8 mouse cellular contexts compared by ENCODE assay signal in the genomic region with DNA sequence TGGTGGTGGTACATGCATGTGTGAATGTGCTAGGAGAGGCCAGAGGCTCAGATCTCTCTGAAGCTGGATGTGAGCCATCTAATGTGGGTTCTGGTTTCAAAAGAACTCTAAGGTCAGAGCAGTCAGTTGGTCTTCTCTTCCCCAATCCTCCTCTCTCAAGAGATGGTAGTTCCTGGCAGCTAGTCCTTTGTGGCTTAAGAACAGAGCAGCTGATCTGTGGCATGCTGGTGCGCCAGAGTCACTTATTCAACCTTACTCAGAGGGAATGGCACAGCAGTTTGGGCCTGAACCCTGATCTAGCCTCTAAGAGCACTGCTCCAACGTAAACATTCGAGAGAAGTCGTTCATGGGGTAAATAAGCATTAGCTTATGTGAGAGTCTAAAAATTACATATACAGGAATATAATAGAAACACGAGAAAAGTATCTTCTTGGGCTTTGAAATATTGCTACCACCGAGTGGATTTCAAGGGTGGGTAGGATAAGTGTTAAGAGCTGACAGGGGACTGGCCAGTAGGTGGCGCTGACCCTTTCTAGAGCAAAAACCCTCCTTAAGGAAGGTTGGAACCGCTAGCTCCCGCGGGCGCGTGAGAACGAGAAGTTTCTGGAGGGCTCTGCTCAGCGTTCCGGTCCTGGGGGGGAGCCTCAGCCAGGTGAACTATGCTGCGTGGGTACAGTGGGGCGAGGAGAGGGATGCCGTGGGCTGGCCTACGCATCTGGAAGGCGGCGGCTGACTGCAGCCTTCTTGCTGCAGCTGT. TPM values are rescaled to one million over a fixed set of nuclear protein-coding genes. Genes with fewer than 3 reads are reported as not detected.
A peak's percentile ranks its signal among the peaks of the same experiment; 100 is the strongest.
DNase-seq lines count a peak whose midpoint lies in the region; ATAC-seq and TF ChIP-seq lines count a peak whose summit lies in the region.

Mtf1 (plus strand) TSS at position 553 of the 757 bp plus-strand sequence.

- H3K4me1 ChIP-seq in embryonic fibroblast, embryonic 13.5 days (ENCODE audit: control insufficient read depth, insufficient read depth, low read length): peaks cover 5% of the 10 kb centered on the region; the same call in 1 of the 2 replicates
- peaks cover 8% of the 10 kb centered on the region; the same call in 1 of the 2 replicates for H3K4me1 ChIP-seq in heart, embryonic 10.5 days
- peaks cover 9% of the 10 kb centered on the region; the same call in 1 of the 2 replicates for H3K4me1 ChIP-seq in kidney, embryonic 14.5 days (ENCODE audit: control insufficient read depth, insufficient read depth, low read length)
- peaks cover 6% of the 10 kb centered on the region for H3K4me1 ChIP-seq in limb, embryonic 14.5 days (ENCODE audit: control insufficient read depth, insufficient read depth, low read length)
- peaks cover 10% of the 10 kb centered on the region for H3K4me1 ChIP-seq in midbrain, embryonic 16.5 days (ENCODE audit: control insufficient read depth, insufficient read depth, low read length)
- H3K4me1 ChIP-seq in spleen, adult 2 months (ENCODE audit: control insufficient read depth, insufficient read depth, insufficient read length): peaks cover 3% of the 10 kb centered on the region; the same call in 1 of the 2 replicates

- peaks cover 36% of the 10 kb centered on the region for H3K36me3 ChIP-seq in C2C12 (ENCODE audit: control insufficient read depth, insufficient read depth)
- H3K36me3 ChIP-seq in heart, embryonic 10.5 days: peaks cover 42% of the 10 kb centered on the region
- peaks cover 36% of the 10 kb centered on the region for H3K36me3 ChIP-seq in kidney, embryonic 14.5 days (ENCODE audit: control insufficient read depth, insufficient read depth, low read length)
- H3K36me3 ChIP-seq in limb, embryonic 14.5 days (ENCODE audit: control insufficient read depth, insufficient read depth, low read length): peaks cover 52% of the 10 kb centered on the region
- peaks cover 16% of the 10 kb centered on the region; the same call in 1 of the 2 replicates for H3K36me3 ChIP-seq in midbrain, embryonic 16.5 days (ENCODE audit: control insufficient read depth, insufficient read depth, low read length)
- peaks cover 15% of the 10 kb centered on the region for H3K36me3 ChIP-seq in spleen, adult 2 months (ENCODE audit: control insufficient read depth, insufficient read depth, low read length)

- peaks cover 28% of the 10 kb centered on the region for H3K79me3 ChIP-seq in C2C12 (ENCODE audit: low read depth)

- H3K4me3 ChIP-seq in C2C12 (ENCODE audit: insufficient read depth, poor library complexity, severe bottlenecking): peak within 1 kb of the TSS; percentile 95
- H3K4me3 ChIP-seq in embryonic fibroblast, embryonic 13.5 days (ENCODE audit: insufficient read depth, low read length): peak within 1 kb of the TSS; percentile 93
- peak within 1 kb of the TSS; percentile 92 for H3K4me3 ChIP-seq in heart, embryonic 10.5 days
- H3K4me3 ChIP-seq in kidney, embryonic 14.5 days (ENCODE audit: low read length): peak within 1 kb of the TSS; percentile 66
- peak within 1 kb of the TSS; percentile 81 for H3K4me3 ChIP-seq in limb, embryonic 14.5 days (replicated peaks; ENCODE audit: low read length)
- H3K4me3 ChIP-seq in midbrain, embryonic 16.5 days (ENCODE audit: low read depth, low read length): peak within 1 kb of the TSS; percentile 87
- H3K4me3 ChIP-seq in spleen, adult 2 months (ENCODE audit: extremely low read depth, insufficient read depth, insufficient read length): peak within 1 kb of the TSS; percentile 92

- peaks cover 43% of the 10 kb centered on the region for H3K79me2 ChIP-seq in C2C12 (ENCODE audit: control insufficient read depth, insufficient read depth)

- peak within 1 kb of the TSS; percentile 78 for H3K4me2 ChIP-seq in kidney, embryonic 14.5 days (replicated peaks; ENCODE audit: low read depth, low read length)
- peak within 1 kb of the TSS; percentile 84 for H3K4me2 ChIP-seq in limb, embryonic 14.5 days (replicated peaks; ENCODE audit: low read depth, low read length, severe bottlenecking)
- peak within 1 kb of the TSS; percentile 85 for H3K4me2 ChIP-seq in midbrain, embryonic 16.5 days (ENCODE audit: low read length)

- peak; percentile 80 for ATAC-seq in kidney, embryonic 14.5 days (ENCODE audit: low FRiP score, low TSS enrichment)
- peak; percentile 85 for ATAC-seq in limb, embryonic 14.5 days (ENCODE audit: low FRiP score, low read depth)
- ATAC-seq in midbrain, embryonic 16.5 days: peak; percentile 87

- peak within 1 kb of the TSS; percentile 87 for H3K9ac ChIP-seq in kidney, embryonic 14.5 days (ENCODE audit: low read depth, low read length)
- H3K9ac ChIP-seq in limb, embryonic 14.5 days (ENCODE audit: low read depth, low read length, severe bottlenecking): peak within 1 kb of the TSS; percentile 89
- peak within 1 kb of the TSS; percentile 90 for H3K9ac ChIP-seq in midbrain, embryonic 16.5 days (ENCODE audit: low read depth, low read length)

- no peak for TF ChIP-seq POLR2A in embryonic fibroblast, embryonic 13.5 days (IDR thresholded peaks at IDR 0.05; ENCODE audit: low read depth, low read length)
- no peak for TF ChIP-seq POLR2A in limb, embryonic 14.5 days (IDR thresholded peaks at IDR 0.05; ENCODE audit: borderline replicate concordance, extremely low read depth, insufficient read depth, insufficient read length)
- TF ChIP-seq POLR2A in spleen, adult 2 months (IDR thresholded peaks at IDR 0.05; ENCODE audit: low read depth, low read length): no peak

- no peaks in the 10 kb centered on the region for H3K9me3 ChIP-seq in heart, embryonic 10.5 days
- no peaks in the 10 kb centered on the region for H3K9me3 ChIP-seq in kidney, embryonic 14.5 days (ENCODE audit: control insufficient read depth, low read length)
- H3K9me3 ChIP-seq in limb, embryonic 14.5 days (ENCODE audit: control insufficient read depth, low read length): no peaks in the 10 kb centered on the region
- H3K9me3 ChIP-seq in midbrain, embryonic 16.5 days (replicated peaks; ENCODE audit: control insufficient read depth, low read length, poor library complexity, severe bottlenecking): no peaks in the 10 kb centered on the region

- H3ac ChIP-seq in C2C12 (ENCODE audit: control insufficient read depth, insufficient read length, low read depth): peak within 1 kb of the TSS; percentile 95

- H3K27ac ChIP-seq in embryonic fibroblast, embryonic 13.5 days (ENCODE audit: insufficient read depth, low read length): peak within 1 kb of the TSS; percentile 95
- H3K27ac ChIP-seq in heart, embryonic 10.5 days: peak within 1 kb of the TSS; percentile 95
- H3K27ac ChIP-seq in kidney, embryonic 14.5 days (ENCODE audit: low read depth, low read length): peak within 1 kb of the TSS; percentile 95
- peak within 1 kb of the TSS; percentile 96 for H3K27ac ChIP-seq in limb, embryonic 14.5 days (replicated peaks; ENCODE audit: low read depth, low read length)
- H3K27ac ChIP-seq in midbrain, embryonic 16.5 days (ENCODE audit: low read length): peak within 1 kb of the TSS; percentile 95
- H3K27ac ChIP-seq in spleen, adult 2 months (ENCODE audit: insufficient read depth, low read length): peak within 1 kb of the TSS; percentile 97

- WGBS in heart, embryonic 10.5 days: 4% methylated on average over 21 of the region's 21 CpGs
- WGBS in kidney, embryonic 14.5 days: 3% methylated on average over 21 of the region's 21 CpGs
- WGBS in limb, embryonic 14.5 days: 3% methylated on average over 21 of the region's 21 CpGs
- 3% methylated on average over 21 of the region's 21 CpGs for WGBS in midbrain, embryonic 16.5 days
- WGBS in spleen, adult 2 months: 4% methylated on average over 20 of the region's 21 CpGs

- H3K27me3 ChIP-seq in C2C12 (ENCODE audit: control insufficient read depth, insufficient read depth, insufficient read length): no peaks in the 10 kb centered on the region
- H3K27me3 ChIP-seq in heart, embryonic 10.5 days (ENCODE audit: insufficient read depth, poor library complexity, severe bottlenecking): no peaks in the 10 kb centered on the region
- no peaks in the 10 kb centered on the region for H3K27me3 ChIP-seq in kidney, embryonic 14.5 days (ENCODE audit: control insufficient read depth, insufficient read depth, low read length)
- no peaks in the 10 kb centered on the region for H3K27me3 ChIP-seq in limb, embryonic 14.5 days (ENCODE audit: control insufficient read depth, insufficient read depth, low read length)
- H3K27me3 ChIP-seq in midbrain, embryonic 16.5 days (ENCODE audit: control insufficient read depth, insufficient read depth, low read depth, low read length): no peaks in the 10 kb centered on the region
- H3K27me3 ChIP-seq in spleen, adult 2 months (ENCODE audit: control insufficient read depth, insufficient read depth, low read length): no peaks in the 10 kb centered on the region

- peak; percentile 97 for DNase-seq in brain, adult 2 months (ENCODE audit: low read depth, low spot score)
- DNase-seq in heart, embryonic 10.5 days (ENCODE audit: low spot score): peak; percentile 92
- DNase-seq in limb, embryonic 14.5 days (ENCODE audit: low spot score): peak; percentile 97
- peak; percentile 77 to 83 for DNase-seq in spleen, adult 2 months (ENCODE audit: low read depth in 1 of 2, low spot score in 2 of 2)

- peak; percentile 42 for TF ChIP-seq CTCF in C2C12 (IDR thresholded peaks at IDR 0.05; ENCODE audit: control insufficient read depth, insufficient read depth, insufficient read length)
- TF ChIP-seq CTCF in embryonic fibroblast, embryonic 13.5 days (IDR thresholded peaks at IDR 0.05; ENCODE audit: borderline replicate concordance, insufficient read depth, low read length): peak; percentile 54; the same call in 1 of the 2 replicates
- peak; percentile 44; the same call in 1 of the 2 replicates for TF ChIP-seq CTCF in spleen, adult 2 months (IDR thresholded peaks at IDR 0.05; ENCODE audit: extremely low read depth, insufficient read depth, insufficient read length, insufficient replicate concordance)

TF ChIP-seq in C2C12, 6 proteins besides CTCF, POLR2A, EP300 and RAD21 (continues in another document):
- TF ChIP-seq MYOG (IDR thresholded peaks at IDR 0.05; ENCODE audit: control insufficient read depth, extremely low read depth, insufficient read length) (no peak), MYOD1 (IDR thresholded peaks at IDR 0.05; ENCODE audit: control insufficient read depth, insufficient read length, low read depth) (no peak), USF1 (IDR thresholded peaks at IDR 0.05; ENCODE audit: low read depth) (no peak), MAX (IDR thresholded peaks at IDR 0.05) (no peak), CEBPB (IDR thresholded peaks at IDR 0.05; ENCODE audit: low read depth) (no peak)

RNA-seq across cellular contexts. Expression of gene Mtf1, which starts in this region (rescaled TPM):
- polyA plus RNA-seq in C2C12 (2012; fragmentation: generic; extraction: Trizol): 10.9 TPM
- 16.4 and 19.0 TPM in 2 replicates for polyA plus RNA-seq in embryonic fibroblast, embryonic 13.5 days (2011; ENCODE audit: insufficient read length, low read depth, missing spikeins)
- 16.1 and 16.9 TPM in 2 replicates for polyA plus RNA-seq in heart, embryonic 10.5 days (2016; fragmentation: Nextera tagmentation; extraction: Ambion mirVana)
- polyA plus RNA-seq in kidney, embryonic 14.5 days (2014; fragmentation: Nextera tagmentation; extraction: Ambion mirVana): 13.7 and 17.5 TPM in 2 replicates
- 9.3 and 10.3 TPM in 2 replicates for polyA plus RNA-seq in limb, embryonic 14.5 days (2012; rRNA removed)
- 9.8 and 10.1 TPM in 2 replicates for polyA plus RNA-seq in limb, embryonic 14.5 days (2014; fragmentation: Nextera tagmentation; extraction: Ambion mirVana)
- 9.9 and 10.9 TPM in 2 replicates for polyA plus RNA-seq in midbrain, embryonic 16.5 days (2015; fragmentation: Nextera tagmentation; extraction: Ambion mirVana)
- 5.5 and 5.9 TPM in 2 replicates for polyA plus RNA-seq in spleen, adult 2 months (2012; rRNA removed)

Comparison
In these comparisons a context has a peak if more than half of its experiments do, and no peak if none do; other contexts are left out.
1. Peak in every context shown above with its lines: DNase-seq, ATAC-seq, H3K4me3 ChIP-seq and H3K27ac ChIP-seq.